Mouse (Mus musculus) monocyte, adult 5-6 weeks (primary cell): ENCODE results near the gene Raet1e. TPM values are rescaled to one million over a fixed set of nuclear protein-coding genes. Genes with fewer than 3 reads are reported as not detected.
"Not testable (repeated sequence)": the region's sequence is repeated elsewhere in the genome, so short reads cannot be mapped to it uniquely, and the experiment has no call there.

Source experiments
- ATAC-seq: fragments of 153-309, 156-312 bp; replicated peaks from 2 replicates; pipeline ENCODE4 v1.8.0; 2017; ENCODE audit warnings: mild to moderate bottlenecking; ENCODE audit not compliant: low TSS enrichment, insufficient number of reproducible peaks, severe bottlenecking, poor library complexity, low FRiP score
- total RNA-seq: library from RNA; stranded (forward); fragments of 200-1000, 200-491, 200-594 nt; gene quantifications from 3 replicates; pipeline ENCODE4 v1.2.3, GENCODE M21; 2017

The Raet1e gene
- 2.5 TPM in 1 of 3 replicates, not detected in the others for total RNA-seq

GRCm38 (mm10) chr10:22158310-22158999 lies at the start of gene Raet1e, which contains the start of gene H60b:
TSS of gene Raet1e (plus strand) at chr10:22158569.
TSS of gene H60b (plus strand) at chr10:22158586.
- peak; percentile 71 for ATAC-seq

GRCm38 (mm10) chr10:22140665-22141280 lies 17.6 kb upstream of the Raet1e start:
- no peak for ATAC-seq

- not testable (repeated sequence) for ATAC-seq
These were observed 16.2 kb upstream of the Raet1e start for GRCm38 (mm10) chr10:22142194-22142593.

GRCm38 (mm10) chr10:22142926-22143325 lies 15.4 kb upstream of the Raet1e start:
- no peak for ATAC-seq

- ATAC-seq, result peak; percentile 75
These were observed 9.8 kb upstream of the Raet1e start for GRCm38 (mm10) chr10:22148441-22149072.

GRCm38 (mm10) chr10:22149073-22149690 lies 9.2 kb upstream of the Raet1e start, which contains the start of gene E030030I06Rik:
TSS of gene E030030I06Rik (minus strand) at chr10:22149270.
- no peak for ATAC-seq

- ATAC-seq, result no peak
These were observed 8.5 kb upstream of the Raet1e start for GRCm38 (mm10) chr10:22149691-22150465.

GRCm38 (mm10) chr10:22150593-22150992 lies 7.8 kb upstream of the Raet1e start:
- ATAC-seq, result no peak

GRCm38 (mm10) chr10:22151056-22151862 lies 7.1 kb upstream of the Raet1e start:
- ATAC-seq, result not testable (repeated sequence)

GRCm38 (mm10) chr10:22151863-22152640 lies 6.3 kb upstream of the Raet1e start:
- ATAC-seq, result not testable (repeated sequence)

- ATAC-seq, result not testable (repeated sequence)
These were observed 5.2 kb upstream of the Raet1e start for GRCm38 (mm10) chr10:22153147-22153690.

GRCm38 (mm10) chr10:22154127-22154526 lies 4.2 kb upstream of the Raet1e start:
- not testable (repeated sequence) for ATAC-seq

- ATAC-seq, result no peak
These were observed 3.2 kb upstream of the Raet1e start for GRCm38 (mm10) chr10:22154871-22155799.

- ATAC-seq, result no peak
These were observed 777 bp downstream of the Raet1e start for GRCm38 (mm10) chr10:22159131-22159561.

GRCm38 (mm10) chr10:22159581-22160140 lies 1.3 kb downstream of the Raet1e start:
- ATAC-seq, result no peak
